Mouse (Mus musculus) bone marrow macrophage, adult 2 months (primary cell): ENCODE measurements around the gene Fgr.

ENCODE experiments used
- CTCF ChIP-seq: IDR thresholded peaks from 2 replicates; pipeline ENCODE4 v1.5.1; 2012; ENCODE audit warnings: low read depth, mild to moderate bottlenecking, low read length, moderate library complexity
- POLR2A ChIP-seq: IDR thresholded peaks from 2 replicates; pipeline ENCODE4 v1.6.1; 2012; ENCODE audit warnings: mild to moderate bottlenecking, low read depth, low read length, borderline replicate concordance

- TF ChIP-seq CTCF = no peak
- no peak for TF ChIP-seq POLR2A
These were observed 35.8 kb downstream of the Fgr start for GRCm38 (mm10) chr4:133009676-133010075.
